Mouse (Mus musculus): ENCODE measurements at regions not wholly inside any gene's neighbourhood (a gene's known extent, or its start where the extent isn't known, plus 50 kb on each side); places are given as distances from the start of the nearest gene placed in this dataset.
A peak's percentile ranks its signal among the peaks of the same experiment; 100 is the strongest.

GRCm38 (mm10) chr2:149724279-149724678 is 104.7 kb upstream of the Syndig1 start:
- no peak for ATAC-seq (ENCODE audit: low TSS enrichment)

- ATAC-seq (ENCODE audit: low TSS enrichment) = no peak
Observed at GRCm38 (mm10) chr2:149725932-149726331, 103.1 kb upstream of the Syndig1 start.

- no peak for ATAC-seq (ENCODE audit: low TSS enrichment)
Observed at GRCm38 (mm10) chr2:149737837-149738236, 91.2 kb upstream of the Syndig1 start.

GRCm38 (mm10) chr2:149739886-149740285 is 89.1 kb upstream of the Syndig1 start:
- ATAC-seq (ENCODE audit: low TSS enrichment) = peak; percentile 55; the same call in 1 of the 2 replicates

GRCm38 (mm10) chr2:149742661-149743060 is 86.3 kb upstream of the Syndig1 start:
- ATAC-seq (ENCODE audit: low TSS enrichment) = no peak

- peak; percentile 79; the same call in 1 of the 2 replicates for ATAC-seq (ENCODE audit: low TSS enrichment)
Observed at GRCm38 (mm10) chr2:149748240-149748822, 80.7 kb upstream of the Syndig1 start.

GRCm38 (mm10) chr2:149759151-149759550 is 69.9 kb upstream of the Syndig1 start:
- ATAC-seq (ENCODE audit: low TSS enrichment) = no peak

- ATAC-seq (ENCODE audit: low TSS enrichment) = no peak
Observed at GRCm38 (mm10) chr2:149763864-149764263, 65.1 kb upstream of the Syndig1 start.

- ATAC-seq (ENCODE audit: low TSS enrichment) = peak; percentile 60
Observed at GRCm38 (mm10) chr2:149768027-149768426, 61.0 kb upstream of the Syndig1 start.

GRCm38 (mm10) chr2:149768551-149768950 is 60.5 kb upstream of the Syndig1 start:
- peak; percentile 99 for ATAC-seq (ENCODE audit: low TSS enrichment)

- peak; percentile 70 for ATAC-seq (ENCODE audit: low TSS enrichment)
Observed at GRCm38 (mm10) chr2:149777316-149777715, 51.7 kb upstream of the Syndig1 start.

Data from frontal cortex, adult (tissue).